Comparison of ENCODE assay signal across 16 mouse cellular contexts in the genomic region with DNA sequence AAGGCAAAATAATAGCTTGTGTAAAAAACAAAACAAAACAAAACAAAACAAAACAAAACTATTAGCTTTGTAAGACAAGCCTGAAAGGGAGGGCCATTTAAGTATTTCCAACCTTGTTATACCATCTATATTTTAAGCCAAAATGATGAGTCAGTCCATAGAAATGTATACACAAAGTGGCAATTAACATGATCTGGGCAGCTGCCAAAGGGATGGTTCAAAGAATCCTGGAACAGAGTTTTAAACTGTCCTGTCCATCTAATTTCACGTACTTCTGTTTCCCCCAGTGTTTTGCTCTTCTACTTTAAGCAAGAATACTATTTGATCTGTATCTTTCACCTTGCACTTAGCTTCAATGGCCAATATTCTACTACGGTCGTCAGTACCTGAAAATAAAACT.
"Had no signal": no experiment of that assay in that cellular context is flagged by ENCODE, and none has a peak within 500 bp of the region (broad histone marks: within the 10 kb centered on the region; RNA-seq: fewer than 3 reads in every experiment).

No protein-coding gene starts in this region.

- H3K4me3 ChIP-seq: intestine, embryonic 15.5 days; kidney, embryonic 15.5 days; left cerebral cortex, adult 2 months; liver, embryonic 13.5 days; lung, embryonic 15.5 days; megakaryocyte, embryonic 14.5 days had no signal

- H3K4me2 ChIP-seq: intestine, embryonic 15.5 days; kidney, embryonic 15.5 days; liver, embryonic 13.5 days; lung, embryonic 15.5 days; midbrain, embryonic 11.5 days had no signal

- H3K36me3 ChIP-seq: intestine, embryonic 15.5 days; lung, embryonic 15.5 days had no signal

- H3K4me1 ChIP-seq: intestine, embryonic 15.5 days; lung, embryonic 15.5 days had no signal

- DNase-seq: kidney, adult 11 months; kidney, adult 8-10 months; kidney, postnatal 10 days; kidney, postnatal 36 days; layer of hippocampus, postnatal 36 days; liver, embryonic 13.5 days; midbrain, embryonic 14.5 days; thymus, adult 2 months; thymus, postnatal 25 days had no signal

- H3K9ac ChIP-seq: intestine, embryonic 15.5 days; kidney, embryonic 15.5 days; liver, embryonic 13.5 days; lung, embryonic 15.5 days had no signal

- H3K9me3 ChIP-seq: intestine, embryonic 15.5 days; kidney, embryonic 15.5 days; liver, embryonic 13.5 days; lung, embryonic 15.5 days; megakaryocyte, embryonic 14.5 days had no signal

- ATAC-seq: intestine, embryonic 15.5 days had no signal

- H3K27ac ChIP-seq: intestine, embryonic 15.5 days; kidney, embryonic 15.5 days; left cerebral cortex, adult 2 months; liver, embryonic 13.5 days; lung, embryonic 15.5 days; stomach, postnatal 0 days had no signal

- H3K27me3 ChIP-seq: intestine, embryonic 15.5 days; kidney, embryonic 15.5 days; liver, embryonic 13.5 days; lung, embryonic 15.5 days; megakaryocyte, embryonic 14.5 days had no signal
